Mouse (Mus musculus): ENCODE measurements around the gene Hspb1.

Gene Hspb1

GRCm38 (mm10) chr5:135887675-135888102, at the start of gene Hspb1:
TSS of gene Hspb1 (plus strand) at chr5:135887919.
- DNase-seq = peak; percentile 88

DNA sequence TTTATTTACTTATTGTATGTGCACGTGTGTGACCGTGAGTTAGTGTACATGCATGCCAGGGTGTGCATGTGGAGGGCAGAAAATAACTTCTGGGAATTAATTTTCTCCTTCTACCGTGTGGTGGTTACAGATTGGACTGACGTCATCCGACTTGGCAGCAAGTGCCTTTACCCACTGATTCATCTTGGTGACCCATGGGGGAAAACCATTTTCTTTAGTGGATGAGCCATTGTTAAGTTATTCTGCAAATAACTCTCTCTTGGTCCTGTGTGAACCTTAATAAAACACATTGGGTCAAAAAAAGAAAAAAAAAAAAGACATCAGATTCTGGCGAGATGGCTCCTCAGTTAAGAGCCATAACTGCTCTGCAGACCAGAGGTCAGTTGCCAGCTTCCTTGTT, 46.1 kb upstream of the Hspb1 start:
- no peak for DNase-seq

DNA sequence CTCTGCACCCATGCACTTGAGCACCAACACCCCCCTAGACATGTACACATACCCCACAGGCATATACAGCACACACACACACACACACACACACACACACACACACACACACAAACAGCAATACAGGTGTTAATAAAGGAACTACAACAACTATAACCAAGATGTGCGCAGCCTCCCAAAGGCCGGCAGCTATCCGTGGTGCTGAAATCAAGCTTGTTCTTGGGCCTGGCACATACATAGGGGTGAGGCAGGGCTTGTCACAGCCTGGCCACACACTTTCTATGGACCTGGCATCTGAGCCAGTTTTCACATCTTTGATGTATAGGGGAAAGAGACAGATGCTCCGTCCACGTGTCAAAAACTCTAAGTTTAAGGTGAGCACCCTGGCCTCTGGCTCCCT, 44.3 kb upstream of the Hspb1 start:
- DNase-seq = peak; percentile 19

GRCm38 (mm10) chr5:135845676-135846320, 41.9 kb upstream of the Hspb1 start:
- no peak for DNase-seq

DNA sequence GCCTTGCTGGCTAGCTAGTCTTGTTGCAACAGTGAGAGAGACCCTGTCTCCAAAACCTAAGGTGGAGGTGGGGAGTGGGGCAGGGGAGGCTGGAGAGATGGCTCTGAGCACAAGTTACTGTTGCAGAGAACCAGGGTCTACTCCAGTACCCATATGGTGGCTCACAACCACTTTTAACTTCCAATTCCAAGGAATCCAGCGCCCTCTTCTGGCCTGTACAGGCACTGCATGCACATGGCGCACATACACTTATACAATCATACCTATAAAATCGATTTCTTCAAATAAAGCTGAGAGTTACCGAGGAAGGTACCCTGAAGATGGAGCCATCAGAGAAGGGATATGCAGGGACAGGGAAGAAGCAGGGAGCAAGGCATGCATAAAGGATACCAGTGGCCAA, 40.3 kb upstream of the Hspb1 start:
- DNase-seq = no peak

- no peak for DNase-seq
Observed at GRCm38 (mm10) chr5:135847881-135848280, 39.8 kb upstream of the Hspb1 start.

- no peak for DNase-seq
Observed at GRCm38 (mm10) chr5:135851024-135851423, 36.7 kb upstream of the Hspb1 start.

- DNase-seq = no peak
Observed at GRCm38 (mm10) chr5:135851481-135851880, 36.2 kb upstream of the Hspb1 start.

GRCm38 (mm10) chr5:135852421-135852820, 35.3 kb upstream of the Hspb1 start:
- DNase-seq = no peak

DNA sequence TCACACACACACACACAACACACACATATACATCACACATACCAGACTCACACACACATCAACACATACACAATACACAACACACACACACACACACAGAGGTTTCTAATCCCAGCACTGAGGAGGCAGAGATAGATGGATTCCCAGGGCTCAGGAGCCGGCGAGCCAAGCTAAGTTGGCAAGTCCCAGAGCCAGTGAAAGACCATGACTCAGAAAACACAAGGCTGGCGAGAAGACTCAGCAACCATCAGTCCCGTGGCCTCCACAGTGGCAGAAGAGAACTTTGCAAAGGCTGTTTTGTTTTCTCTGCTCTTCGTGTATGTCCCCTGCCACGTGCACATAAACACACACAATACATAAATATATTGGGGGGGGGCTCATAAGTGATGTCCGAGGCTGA, 34.0 kb upstream of the Hspb1 start:
- no peak for DNase-seq

DNA sequence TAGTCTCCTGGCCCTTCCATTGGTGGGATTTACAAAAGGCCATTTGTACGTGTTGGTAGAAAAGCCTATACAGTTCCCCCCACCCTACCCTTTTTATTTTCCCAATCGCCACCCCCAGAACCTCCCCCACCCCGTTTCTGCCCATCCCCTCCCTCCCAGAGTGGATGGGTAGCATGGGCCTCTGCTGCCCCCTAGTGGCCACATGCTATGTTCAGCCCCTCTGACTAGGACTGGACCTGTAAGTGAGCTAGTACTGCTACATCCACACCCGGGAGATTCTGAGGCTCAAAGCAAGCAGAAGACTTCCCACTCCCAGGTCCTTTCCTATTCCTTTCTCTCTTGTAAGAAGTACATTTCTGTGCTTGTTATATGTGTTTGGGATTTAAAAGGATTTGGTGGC, 32.6 kb upstream of the Hspb1 start:
- DNase-seq = peak; percentile 75

- DNase-seq = no peak
Observed at GRCm38 (mm10) chr5:135866662-135867061, 21.1 kb upstream of the Hspb1 start.

- DNase-seq = no peak
Observed at GRCm38 (mm10) chr5:135867637-135868593, 19.8 kb upstream of the Hspb1 start.

GRCm38 (mm10) chr5:135868653-135869052, 19.1 kb upstream of the Hspb1 start:
- no peak for DNase-seq

- DNase-seq = no peak
Observed at GRCm38 (mm10) chr5:135869661-135870423, 17.9 kb upstream of the Hspb1 start.

DNA sequence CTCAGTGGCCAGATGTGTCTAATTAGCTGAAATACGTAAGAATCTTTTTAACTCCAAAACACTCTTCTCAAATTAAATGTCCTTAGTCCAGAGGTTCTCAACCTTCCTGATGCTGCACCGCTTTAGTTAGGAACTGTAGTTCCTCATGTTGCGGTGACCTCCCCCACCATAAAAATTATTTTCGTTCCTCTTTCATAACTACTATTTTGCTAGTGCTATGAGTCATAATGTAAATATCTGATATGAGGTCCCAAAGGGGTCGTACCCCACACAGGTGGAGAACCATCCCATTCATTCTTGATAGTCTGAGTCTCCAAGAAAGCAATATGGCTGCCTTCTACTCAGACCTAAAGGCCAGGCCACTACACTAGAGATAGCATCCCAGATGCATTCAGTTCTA, 17.2 kb upstream of the Hspb1 start:
- DNase-seq = no peak

GRCm38 (mm10) chr5:135872996-135873395, 14.7 kb upstream of the Hspb1 start:
- no peak for DNase-seq

DNA sequence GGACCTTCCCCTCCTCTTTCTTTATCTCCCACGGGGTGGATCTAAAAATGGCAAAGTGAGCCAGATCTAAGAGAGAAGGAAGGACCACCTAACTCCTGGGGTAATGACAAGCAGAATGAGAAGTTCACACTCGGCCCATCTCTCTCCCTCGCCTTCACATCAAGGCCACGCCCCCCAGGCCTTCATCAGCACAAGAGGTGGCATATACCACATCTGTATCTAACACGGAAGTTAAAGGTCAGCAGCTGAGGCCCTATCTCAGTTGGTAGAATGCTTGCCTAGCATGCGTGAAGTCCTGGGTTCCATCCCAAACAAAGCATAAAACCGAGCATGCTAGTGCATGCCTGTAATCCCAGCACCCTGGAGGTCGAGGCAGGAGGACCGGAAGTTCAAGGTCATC, 14.0 kb upstream of the Hspb1 start:
- no peak for DNase-seq

GRCm38 (mm10) chr5:135877180-135877579, 10.5 kb upstream of the Hspb1 start:
- DNase-seq = peak; percentile 53

GRCm38 (mm10) chr5:135877831-135878231, 9.9 kb upstream of the Hspb1 start:
- DNase-seq = peak; percentile 56

- peak; percentile 70 for DNase-seq
Observed at GRCm38 (mm10) chr5:135879449-135880158, 8.1 kb upstream of the Hspb1 start.

- no peak for DNase-seq
Observed at GRCm38 (mm10) chr5:135884641-135885040, 3.1 kb upstream of the Hspb1 start.

Data from kidney, adult 9 months (tissue).